Mouse (Mus musculus) embryonic facial prominence, embryonic 15.5 days (tissue): ENCODE results near the gene Tldc2. TPM values are rescaled to one million over a fixed set of nuclear protein-coding genes. Genes with fewer than 3 reads are reported as not detected.

Experiments
- ATAC-seq: fragments of 200-750 bp; cut with Nextera tagmentation; 2 replicates; pipeline ENCODE4 v1.8.0; 2017; ENCODE audit warnings: low read depth, moderate TSS enrichment; ENCODE audit not compliant: insufficient number of reproducible peaks, low FRiP score, low TSS enrichment
- H3K27ac ChIP-seq: fragments of 300-500 bp; sonication (generic); replicated peaks from 2 replicates; pipeline ENCODE4 v1.5.1; 2015; ENCODE audit warnings: mild to moderate bottlenecking, inconsistent platforms
- H3K27me3 ChIP-seq: fragments of 300-500 bp; sonication (generic); 2 replicates; pipeline ENCODE4 v1.6.1; 2015; ENCODE audit warnings: inconsistent platforms
- H3K36me3 ChIP-seq: fragments of 300-500 bp; sonication (generic); 2 replicates; pipeline ENCODE4 v1.6.1; 2015; ENCODE audit warnings: mild to moderate bottlenecking, inconsistent platforms
- H3K4me1 ChIP-seq: fragments of 300-500 bp; sonication (generic); 2 replicates; pipeline ENCODE4 v1.6.1; 2015; ENCODE audit warnings: inconsistent platforms
- H3K4me2 ChIP-seq: fragments of 300-500 bp; sonication (generic); replicated peaks from 2 replicates; pipeline ENCODE4 v1.6.1; 2015; ENCODE audit warnings: mild to moderate bottlenecking, inconsistent platforms
- H3K4me3 ChIP-seq: fragments of 300-500 bp; sonication (generic); replicated peaks from 2 replicates; pipeline ENCODE4 v1.5.1; 2015; ENCODE audit warnings: mild to moderate bottlenecking, inconsistent platforms
- H3K9ac ChIP-seq: fragments of 300-500 bp; sonication (generic); 2 replicates; pipeline ENCODE4 v1.6.1; 2015; ENCODE audit warnings: inconsistent platforms
- H3K9me3 ChIP-seq: fragments of 300-500 bp; sonication (generic); replicated peaks from 2 replicates; pipeline ENCODE4 v1.6.1; 2016; ENCODE audit warnings: inconsistent platforms
- WGBS: fragments of 180-500 bp; shearing (Covaris S2); methylation state at CpG from one replicate; pipeline ENCODE4 v1.1.7; 2015; 5-methylcytosine and 5-hydroxymethylcytosine counted together
- polyA plus RNA-seq: library from polyadenylated mRNA; unstranded; fragments of >200 nt; fragmentation: Nextera tagmentation; extraction: Ambion mirVana; gene quantifications from 2 replicates; pipeline ENCODE4 v1.2.1, GENCODE M21; 2015

Gene Tldc2
- polyA plus RNA-seq, 1 experiment from 2014 or later: not detected

DNA sequence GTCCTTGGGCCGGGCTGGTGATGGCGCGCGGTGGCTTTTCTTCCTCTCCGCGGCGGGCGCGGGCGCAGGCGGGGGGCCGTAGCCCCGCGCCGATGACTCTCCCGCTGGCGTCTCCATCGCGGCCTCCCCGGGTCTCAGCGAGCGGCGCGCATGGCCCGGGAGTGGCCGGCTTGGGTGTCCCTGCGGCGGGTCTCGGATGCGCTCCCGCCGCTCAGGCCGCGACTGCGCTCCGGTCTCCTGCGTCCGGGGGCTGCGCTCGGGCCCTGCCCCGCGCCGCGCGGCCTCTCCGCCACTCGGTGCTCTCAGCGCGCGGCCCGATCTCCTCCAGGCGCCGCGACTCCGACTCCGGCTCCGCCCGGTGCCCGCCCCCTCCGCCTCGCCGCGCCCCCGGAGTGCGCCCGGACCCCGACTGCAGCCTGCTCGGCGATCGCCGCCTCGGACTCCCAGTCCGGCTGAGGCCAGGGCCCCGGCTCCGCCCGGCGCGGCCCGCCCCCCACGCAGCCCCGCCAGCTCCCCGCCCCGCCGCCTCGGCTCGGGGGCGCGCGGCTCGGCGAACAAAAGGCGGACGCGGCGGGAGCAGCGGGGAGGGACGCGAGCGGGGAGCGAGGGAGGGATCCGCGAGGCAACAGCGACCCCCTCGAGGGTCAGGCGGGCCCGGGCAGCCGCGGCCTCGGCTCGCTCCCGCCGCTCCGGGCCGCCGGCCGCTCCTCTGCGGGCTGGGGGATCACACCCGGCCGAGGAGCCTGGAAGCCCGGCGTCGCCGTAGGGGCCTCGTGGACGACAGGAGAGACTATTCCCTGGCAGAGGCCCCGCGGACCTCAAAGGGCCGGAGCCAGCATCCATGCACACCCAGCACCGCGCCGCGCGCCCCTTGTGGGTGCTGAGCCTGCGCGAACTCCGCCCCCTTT, 7.8 kb upstream of the Tldc2 start, which contains the start of gene Soga1:
Gene Soga1, minus strand, starts transcription at position 462 of the 908 bp plus-strand sequence.
- Histone ChIP-seq H3K4me1 (peaks cover 42% of the 10 kb centered on the region), H3K4me2 (peak within 1 kb of the TSS; percentile 78), H3K4me3 (peak within 1 kb of the TSS; percentile 88), H3K9me3 (no peaks in the 10 kb centered on the region), H3K27ac (peak within 1 kb of the TSS; percentile 96), H3K36me3 (no peaks in the 10 kb centered on the region), H3K27me3 (no peaks in the 10 kb centered on the region), H3K9ac (peak within 1 kb of the TSS; percentile 95)
- WGBS: under 1% methylated on average over 124 of the region's 136 CpGs
- ATAC-seq: peak; percentile 91

DNA sequence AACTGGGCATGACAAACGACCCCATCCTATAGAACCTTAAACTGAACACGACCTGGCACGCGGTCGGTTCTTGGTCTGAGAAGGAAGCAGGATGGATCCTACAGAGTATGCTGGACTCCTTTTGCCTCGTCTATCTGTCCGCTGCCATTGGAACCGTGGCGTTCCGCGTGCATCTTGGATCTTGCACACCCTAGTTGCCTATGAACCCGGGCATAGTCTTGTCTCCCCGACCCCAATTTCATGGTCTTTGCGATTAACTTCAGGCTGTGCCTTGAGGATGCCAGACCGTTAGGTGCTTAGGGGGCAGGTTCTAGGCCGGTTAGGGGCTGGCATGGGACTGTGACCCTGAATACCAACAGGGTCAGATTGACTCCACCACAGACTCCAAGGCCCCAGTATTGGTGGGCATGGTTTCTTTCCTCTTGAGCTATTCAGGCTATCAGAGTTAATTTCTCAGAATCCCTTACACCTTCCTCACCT, 7.1 kb upstream of the Tldc2 start:
- 4% methylated on average over 16 of the region's 16 CpGs for WGBS
- H3K36me3 ChIP-seq: no peaks in the 10 kb centered on the region
- H3K27ac ChIP-seq: peak overlapping the region; percentile 96
- peaks cover 35% of the 10 kb centered on the region for H3K4me1 ChIP-seq
- H3K9ac ChIP-seq: peak overlapping the region; percentile 95
- H3K9me3 ChIP-seq: no peaks in the 10 kb centered on the region
- H3K4me3 ChIP-seq: peak overlapping the region; percentile 88
- no peak for ATAC-seq
- H3K4me2 ChIP-seq: peak overlapping the region; percentile 78
- no peaks in the 10 kb centered on the region for H3K27me3 ChIP-seq

DNA sequence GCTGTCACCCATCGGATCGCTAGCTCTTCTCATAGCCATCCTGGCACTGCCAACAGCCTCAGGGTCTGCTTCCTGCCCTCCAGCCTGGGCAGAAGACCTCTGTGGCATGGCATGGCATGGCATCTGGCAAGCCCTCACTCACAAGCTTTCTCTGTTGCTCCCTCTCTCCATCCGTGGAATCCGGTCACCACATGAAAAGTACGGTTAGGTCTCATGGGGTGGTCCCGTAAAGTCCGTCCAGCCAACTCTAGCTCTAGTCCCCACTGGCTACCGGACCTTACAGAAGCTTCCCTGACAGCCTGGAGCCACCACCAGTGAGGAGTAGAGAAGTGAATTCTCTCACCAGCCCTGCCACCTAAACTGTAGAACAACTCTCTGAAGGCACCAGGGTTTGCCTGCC, 5.5 kb upstream of the Tldc2 start:
- no peaks in the 10 kb centered on the region for H3K27me3 ChIP-seq
- H3K36me3 ChIP-seq: no peaks in the 10 kb centered on the region
- no peak overlapping the region for H3K4me2 ChIP-seq
- H3K27ac ChIP-seq: no peak overlapping the region
- peaks cover 19% of the 10 kb centered on the region for H3K4me1 ChIP-seq
- H3K9ac ChIP-seq: no peak overlapping the region
- H3K9me3 ChIP-seq: no peaks in the 10 kb centered on the region
- no peak overlapping the region for H3K4me3 ChIP-seq
- ATAC-seq: no peak
- WGBS: 93% methylated on average over 8 of the region's 8 CpGs

DNA sequence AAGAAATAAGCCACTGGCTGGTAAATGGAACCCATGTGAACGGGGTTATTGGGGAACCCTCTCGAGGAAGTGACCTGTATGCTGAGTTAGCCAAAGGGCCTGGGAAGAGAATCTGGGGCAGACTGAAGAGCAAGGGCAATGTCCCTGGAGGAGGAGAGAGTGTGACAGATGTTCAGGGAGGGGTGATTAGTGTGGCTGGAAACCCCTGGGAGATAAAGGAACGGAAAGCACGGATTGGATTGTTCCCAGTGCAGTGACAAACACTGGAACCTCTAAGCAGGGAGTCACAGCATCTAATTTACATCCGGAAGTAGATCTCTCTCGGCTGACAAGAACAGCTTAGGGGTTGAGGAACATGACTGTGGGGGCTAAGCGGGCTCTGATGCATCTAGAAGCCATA, 4.9 kb upstream of the Tldc2 start:
- no peaks in the 10 kb centered on the region for H3K9me3 ChIP-seq
- no peaks in the 10 kb centered on the region for H3K36me3 ChIP-seq
- no peak overlapping the region for H3K4me3 ChIP-seq
- no peak overlapping the region for H3K4me2 ChIP-seq
- no peak overlapping the region for H3K27ac ChIP-seq
- 33% methylated on average over 7 of the region's 7 CpGs for WGBS
- no peak for ATAC-seq
- H3K27me3 ChIP-seq: no peaks in the 10 kb centered on the region
- peaks cover 13% of the 10 kb centered on the region for H3K4me1 ChIP-seq
- H3K9ac ChIP-seq: no peak overlapping the region

DNA sequence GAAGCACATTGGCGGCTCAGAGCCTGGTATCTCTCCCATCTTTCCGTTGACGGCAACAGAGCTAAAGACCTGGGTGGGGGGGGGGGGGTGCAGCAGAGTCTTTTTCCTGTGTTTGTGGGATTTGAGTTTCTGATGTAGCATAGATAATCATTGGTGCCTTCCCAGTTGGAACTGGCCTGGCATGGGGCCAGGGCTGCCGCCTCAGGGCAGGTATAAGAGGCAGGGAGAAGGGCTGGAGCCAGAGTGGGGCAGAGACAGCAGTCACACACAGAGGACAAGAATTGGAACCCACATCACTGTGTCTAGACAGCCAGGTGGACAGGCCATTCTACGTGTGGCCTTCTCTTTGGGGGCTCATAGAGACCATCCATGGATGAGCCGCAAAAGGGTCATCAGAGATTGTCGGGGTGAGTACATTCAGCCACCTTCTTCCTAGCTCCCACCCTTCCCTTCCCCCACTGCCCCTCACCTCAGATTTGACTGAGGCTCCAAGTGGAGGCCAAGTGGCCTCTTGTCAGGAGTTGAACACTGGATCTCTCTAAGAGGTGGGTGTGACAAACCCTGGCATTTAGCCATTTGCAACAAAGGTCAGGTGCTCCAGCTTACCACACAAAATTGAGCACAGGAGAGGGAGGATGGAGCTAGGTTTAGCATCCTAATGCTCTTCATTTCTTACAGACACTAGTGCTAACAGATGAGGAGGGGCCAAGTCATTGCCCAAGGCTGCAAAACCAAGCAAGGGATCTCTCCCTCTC, 1.8 kb upstream of the Tldc2 start:
- no peak for ATAC-seq
- Histone ChIP-seq H3K4me1 (peaks cover under 1% of the 10 kb centered on the region; the same call in 1 of the 2 replicates), H3K9ac (no peak overlapping the region), H3K27ac (no peak overlapping the region), H3K27me3 (no peaks in the 10 kb centered on the region), H3K36me3 (no peaks in the 10 kb centered on the region), H3K4me2 (no peak overlapping the region), H3K4me3 (no peak overlapping the region), H3K9me3 (no peaks in the 10 kb centered on the region)
- 80% methylated on average over 7 of the region's 7 CpGs for WGBS

DNA sequence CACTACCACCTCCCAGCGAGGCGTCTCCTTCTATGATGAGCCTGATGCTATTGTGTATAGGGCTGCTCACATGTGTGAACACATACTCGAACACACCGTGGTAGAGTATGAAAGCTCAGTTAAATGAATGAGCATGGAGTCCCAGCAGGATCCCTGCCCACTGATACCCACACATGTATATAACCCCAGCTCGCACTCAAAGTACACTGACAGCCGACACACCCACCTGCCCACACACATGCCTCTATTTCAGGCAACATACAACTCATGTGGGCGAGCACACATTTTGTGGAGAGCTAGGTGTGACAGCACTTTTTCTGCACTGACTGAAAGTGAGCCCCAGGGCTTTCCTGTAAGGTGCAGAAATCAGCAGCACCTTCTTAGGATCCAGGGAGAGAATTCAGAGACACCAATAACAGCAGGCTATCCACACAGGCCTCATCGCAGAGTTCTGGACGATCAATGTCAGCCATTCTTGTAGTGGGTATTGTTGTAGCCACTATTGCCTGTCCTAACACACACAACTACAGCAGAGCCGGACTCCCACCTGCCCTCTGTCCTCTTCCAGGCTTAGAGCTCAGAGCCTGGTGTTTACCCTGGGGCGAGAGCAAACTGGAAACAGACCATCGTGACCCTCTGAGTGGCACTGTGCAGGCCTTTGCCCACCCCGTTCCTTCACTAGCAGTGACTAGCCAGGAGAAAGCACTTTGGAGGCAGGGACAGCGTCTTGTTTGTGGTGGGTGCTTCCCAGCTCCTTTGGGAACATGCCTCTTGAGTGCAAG, 872 bp downstream of the Tldc2 start:
- 65% methylated on average over 14 of the region's 14 CpGs for WGBS
- ATAC-seq: no peak
- no peak overlapping the region for H3K9ac ChIP-seq
- no peaks in the 10 kb centered on the region for H3K36me3 ChIP-seq
- H3K4me2 ChIP-seq: no peak overlapping the region
- H3K4me3 ChIP-seq: no peak overlapping the region
- H3K4me1 ChIP-seq: peaks cover 13% of the 10 kb centered on the region
- no peak overlapping the region for H3K27ac ChIP-seq
- no peaks in the 10 kb centered on the region for H3K27me3 ChIP-seq
- H3K9me3 ChIP-seq: no peaks in the 10 kb centered on the region

DNA sequence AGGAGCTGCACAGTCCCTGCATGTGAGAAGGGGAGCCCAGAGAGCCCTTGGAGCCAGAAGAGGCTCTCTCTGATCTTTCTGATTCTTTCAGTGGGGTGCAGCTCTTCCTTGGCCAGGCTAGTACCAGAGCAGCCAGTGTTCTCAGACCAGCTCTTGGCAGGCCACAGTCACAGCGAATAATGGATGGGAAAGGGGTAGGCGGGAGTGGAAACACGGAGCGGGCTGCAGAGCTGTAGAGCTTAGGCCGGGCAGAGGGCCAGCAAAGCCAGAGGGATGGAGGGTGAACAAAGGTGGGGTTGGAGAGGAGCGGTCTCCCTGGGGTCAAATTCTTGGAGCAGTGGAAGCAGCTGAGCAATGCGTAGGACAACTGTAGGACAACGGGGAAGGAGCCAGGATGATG, 5.2 kb downstream of the Tldc2 start:
- 57% methylated on average over 8 of the region's 8 CpGs for WGBS
- no peak overlapping the region for H3K9ac ChIP-seq
- H3K27me3 ChIP-seq: no peaks in the 10 kb centered on the region
- no peaks in the 10 kb centered on the region for H3K36me3 ChIP-seq
- no peak overlapping the region for H3K27ac ChIP-seq
- no peak overlapping the region for H3K4me2 ChIP-seq
- H3K4me3 ChIP-seq: no peak overlapping the region
- H3K9me3 ChIP-seq: no peaks in the 10 kb centered on the region
- ATAC-seq: no peak
- peaks cover 13% of the 10 kb centered on the region for H3K4me1 ChIP-seq

DNA sequence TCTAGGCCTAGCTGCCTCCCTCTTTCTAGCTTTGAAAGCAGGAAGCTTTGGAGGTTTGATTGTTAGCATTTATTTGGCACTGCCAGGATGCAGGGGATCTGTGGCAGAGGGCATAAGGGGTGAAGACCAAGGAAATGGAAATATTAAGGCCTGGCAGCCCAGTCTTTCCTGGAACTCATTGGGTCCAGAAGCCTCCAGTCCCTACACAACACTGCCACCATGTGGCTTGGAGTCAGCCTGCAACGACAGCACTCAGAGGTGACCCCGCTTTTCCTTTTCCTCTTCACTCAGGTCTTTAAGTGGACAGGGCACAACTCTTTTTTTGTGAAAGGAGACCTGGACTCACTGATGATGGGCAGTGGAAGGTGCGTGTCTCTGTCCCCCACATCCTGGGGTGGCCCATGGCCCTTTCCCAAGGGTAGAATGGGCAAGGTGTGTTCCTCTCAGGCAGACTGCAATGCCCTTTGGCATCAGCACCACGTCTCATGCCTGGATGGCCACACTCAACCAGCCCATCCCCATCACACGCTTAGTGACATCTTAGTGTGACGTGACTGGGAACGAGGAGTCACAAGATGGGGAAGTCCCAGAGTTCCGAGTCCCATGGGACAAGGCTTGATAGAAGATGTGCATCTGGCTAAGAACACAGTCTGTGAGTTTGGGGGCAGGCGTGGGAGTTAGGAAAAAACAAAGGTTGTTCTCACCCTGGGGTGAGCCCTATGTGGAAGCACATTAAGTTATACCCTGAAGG, 8.3 kb downstream of the Tldc2 start:
- H3K9me3 ChIP-seq: no peaks in the 10 kb centered on the region
- H3K4me1 ChIP-seq: peaks cover 11% of the 10 kb centered on the region
- peaks cover 7% of the 10 kb centered on the region; the same call in 1 of the 2 replicates for H3K36me3 ChIP-seq
- no peaks in the 10 kb centered on the region for H3K27me3 ChIP-seq
- WGBS: 60% methylated on average over 9 of the region's 9 CpGs
- no peak overlapping the region for H3K4me3 ChIP-seq
- no peak for ATAC-seq
- no peak overlapping the region for H3K4me2 ChIP-seq
- no peak overlapping the region for H3K27ac ChIP-seq
- no peak overlapping the region for H3K9ac ChIP-seq

DNA sequence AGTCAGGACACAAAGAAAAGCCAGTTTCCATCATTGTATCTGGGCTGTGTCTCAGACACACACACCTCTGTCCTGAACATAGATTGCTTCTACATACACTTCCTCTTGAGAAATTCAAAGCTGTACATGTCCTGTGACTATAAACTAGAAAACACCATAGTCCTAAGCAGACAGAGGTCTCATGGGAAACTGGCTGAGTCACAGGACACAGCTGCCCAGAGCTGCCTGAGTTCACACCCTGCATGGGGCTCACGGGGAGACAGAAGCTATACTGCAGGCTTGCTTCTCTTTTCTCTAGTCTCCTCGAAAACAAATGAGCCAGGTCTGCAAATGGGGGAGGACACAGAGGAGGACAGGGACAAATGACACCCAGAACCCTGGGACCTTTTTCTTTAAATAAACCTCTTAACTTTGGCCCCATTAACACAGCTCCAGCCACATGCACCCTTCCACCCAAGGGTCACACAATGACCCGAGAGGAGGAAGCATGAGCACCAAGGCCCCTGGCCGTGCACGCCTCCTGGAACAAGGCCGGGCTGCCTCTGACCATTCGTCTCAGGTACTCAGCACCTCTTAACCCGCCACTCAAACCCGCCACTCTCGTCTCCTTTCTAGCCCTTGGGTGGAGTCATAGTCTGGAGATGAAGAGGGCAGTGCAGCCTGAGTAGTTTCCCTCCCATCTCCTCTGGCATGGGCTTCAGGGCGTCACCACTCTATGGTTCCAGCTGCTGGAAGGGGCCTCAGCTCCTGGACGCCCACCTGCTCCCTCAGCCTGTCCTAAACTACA, 12.9 kb downstream of the Tldc2 start:
- Histone ChIP-seq H3K36me3 (peaks cover 38% of the 10 kb centered on the region), H3K4me3 (no peak overlapping the region), H3K27me3 (no peaks in the 10 kb centered on the region), H3K4me2 (no peak overlapping the region), H3K9ac (no peak overlapping the region), H3K9me3 (no peaks in the 10 kb centered on the region), H3K27ac (no peak overlapping the region), H3K4me1 (no peaks in the 10 kb centered on the region)
- WGBS: 77% methylated on average over 12 of the region's 12 CpGs
- no peak for ATAC-seq

DNA sequence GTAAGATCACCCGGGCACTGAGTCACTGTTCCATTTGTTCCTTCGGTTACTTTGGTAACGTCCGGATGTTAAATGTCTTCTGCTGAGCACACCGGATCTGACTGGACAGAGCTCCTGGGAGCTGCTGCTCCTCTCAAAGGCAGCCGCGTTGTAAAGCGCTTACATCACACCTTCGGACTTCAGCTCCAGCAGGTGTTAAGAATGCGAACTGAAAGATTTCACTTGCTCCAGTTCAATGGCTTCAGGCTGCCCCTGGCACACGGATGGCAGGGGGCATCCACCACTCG, 13.4 kb downstream of the Tldc2 start:
- no peak for ATAC-seq
- Histone ChIP-seq H3K4me3 (no peak overlapping the region), H3K9me3 (no peaks in the 10 kb centered on the region), H3K36me3 (peaks cover 41% of the 10 kb centered on the region), H3K9ac (no peak overlapping the region), H3K27me3 (no peaks in the 10 kb centered on the region), H3K27ac (no peak overlapping the region), H3K4me2 (no peak overlapping the region), H3K4me1 (no peaks in the 10 kb centered on the region)
- 87% methylated on average over 12 of the region's 12 CpGs for WGBS
